Mouse (Mus musculus) ES-Bruce4 (cell line): ENCODE measurements around the gene Mknk1. TPM values are rescaled to one million over a fixed set of nuclear protein-coding genes. Genes with fewer than 3 reads are reported as not detected.

Experiments used
- H3K27ac ChIP-seq: 2 replicates; pipeline ENCODE4 v1.5.1; 2012; ENCODE audit warnings: low read length, inconsistent platforms; ENCODE audit not compliant: insufficient read depth
- H3K27me3 ChIP-seq: 2 replicates; pipeline ENCODE4 v1.6.1; 2012; ENCODE audit warnings: mild to moderate bottlenecking, low read length, inconsistent platforms; ENCODE audit not compliant: control insufficient read depth, poor library complexity, insufficient read depth, severe bottlenecking
- H3K36me3 ChIP-seq: 2 replicates; pipeline ENCODE4 v1.6.1; 2012; ENCODE audit warnings: inconsistent platforms, mild to moderate bottlenecking, low read length, moderate library complexity; ENCODE audit not compliant: control insufficient read depth, poor library complexity, insufficient read depth, severe bottlenecking
- H3K4me1 ChIP-seq: one replicate; pipeline ENCODE4 v1.8.1; 2011; ENCODE audit warnings: low read length; ENCODE audit not compliant: control insufficient read depth, insufficient read depth
- H3K4me3 ChIP-seq: 2 replicates; pipeline ENCODE4 v1.5.1; 2011; ENCODE audit warnings: low read depth, mild to moderate bottlenecking, low read length
- H3K9ac ChIP-seq: 2 replicates; pipeline ENCODE4 v1.6.1; 2012; ENCODE audit warnings: low read depth, mild to moderate bottlenecking, inconsistent platforms; ENCODE audit not compliant: poor library complexity, severe bottlenecking
- H3K9me3 ChIP-seq: replicated peaks from 2 replicates; pipeline ENCODE4 v1.6.1; 2012; ENCODE audit warnings: mild to moderate bottlenecking, low read length, inconsistent platforms; ENCODE audit not compliant: control insufficient read depth, poor library complexity, insufficient read depth, severe bottlenecking
- CTCF ChIP-seq: IDR thresholded peaks from one replicate; pipeline ENCODE4 v1.8.1; 2011; ENCODE audit warnings: low read depth, low read length
- EP300 ChIP-seq: IDR thresholded peaks from 2 replicates; pipeline ENCODE4 v1.6.1; 2011; ENCODE audit warnings: low read depth, low read length; ENCODE audit not compliant: insufficient read depth
- POLR2A ChIP-seq: IDR thresholded peaks from one replicate; pipeline ENCODE4 v1.8.1; 2011; ENCODE audit warnings: low read length; ENCODE audit not compliant: insufficient read depth
- polyA plus RNA-seq: library from polyadenylated mRNA; stranded (reverse); fragments of >200 nt; gene quantifications from 2 replicates; pipeline ENCODE4 v1.2.4, GENCODE M21; 2011; ENCODE audit warnings: low read depth; ENCODE audit not compliant: missing spikeins, insufficient read depth, insufficient read length

Gene Mknk1
- polyA plus RNA-seq, 1 experiment = 22.8 TPM

- Histone ChIP-seq H3K4me3 (peak overlapping the region; percentile 63), H3K4me1 (no peaks in the 10 kb centered on the region), H3K9me3 (no peaks in the 10 kb centered on the region), H3K27me3 (no peaks in the 10 kb centered on the region), H3K9ac (peak overlapping the region; percentile 36), H3K27ac (no peak overlapping the region), H3K36me3 (no peaks in the 10 kb centered on the region)
- TF ChIP-seq CTCF = peak; percentile 53
- no peak for TF ChIP-seq EP300
Measured at GRCm38 (mm10) chr4:115897901-115898631, 59.1 kb downstream of the Mknk1 start.

GRCm38 (mm10) chr4:115902816-115903215 is 63.8 kb downstream of the Mknk1 start:
- TF ChIP-seq CTCF (peak; percentile 51), EP300 (no peak)
- Histone ChIP-seq H3K4me3 (no peak overlapping the region), H3K27me3 (no peaks in the 10 kb centered on the region; the same call in 1 of the 2 replicates), H3K4me1 (no peaks in the 10 kb centered on the region), H3K36me3 (no peaks in the 10 kb centered on the region), H3K9ac (no peak overlapping the region), H3K9me3 (no peaks in the 10 kb centered on the region), H3K27ac (no peak overlapping the region)

- Histone ChIP-seq H3K27me3 (no peaks in the 10 kb centered on the region; the same call in 1 of the 2 replicates), H3K4me3 (no peak overlapping the region), H3K4me1 (no peaks in the 10 kb centered on the region), H3K9me3 (no peaks in the 10 kb centered on the region), H3K27ac (no peak overlapping the region), H3K9ac (no peak overlapping the region), H3K36me3 (no peaks in the 10 kb centered on the region)
- TF ChIP-seq EP300 (no peak), CTCF (no peak), POLR2A (no peak)
Measured at GRCm38 (mm10) chr4:115904375-115904774, 65.4 kb downstream of the Mknk1 start.

GRCm38 (mm10) chr4:115905701-115906100 is 66.7 kb downstream of the Mknk1 start:
- H3K4me3 ChIP-seq = no peak overlapping the region
- TF ChIP-seq POLR2A = no peak
- no peak for TF ChIP-seq EP300
- no peak for TF ChIP-seq CTCF
- H3K9me3 ChIP-seq = no peaks in the 10 kb centered on the region
- no peaks in the 10 kb centered on the region; the same call in 1 of the 2 replicates for H3K27me3 ChIP-seq
- no peaks in the 10 kb centered on the region for H3K36me3 ChIP-seq
- H3K27ac ChIP-seq = no peak overlapping the region
- H3K9ac ChIP-seq = no peak overlapping the region
- H3K4me1 ChIP-seq = no peaks in the 10 kb centered on the region

- Histone ChIP-seq H3K27ac (no peak overlapping the region), H3K9me3 (no peaks in the 10 kb centered on the region), H3K9ac (no peak overlapping the region), H3K4me1 (no peaks in the 10 kb centered on the region), H3K36me3 (no peaks in the 10 kb centered on the region), H3K27me3 (no peaks in the 10 kb centered on the region; the same call in 1 of the 2 replicates), H3K4me3 (no peak overlapping the region)
- TF ChIP-seq CTCF (no peak), POLR2A (no peak), EP300 (no peak)
Measured at GRCm38 (mm10) chr4:115906791-115907190, 67.8 kb downstream of the Mknk1 start.

- no peak overlapping the region for H3K4me3 ChIP-seq
- no peaks in the 10 kb centered on the region for H3K36me3 ChIP-seq
- H3K27ac ChIP-seq = no peak overlapping the region
- H3K9ac ChIP-seq = no peak overlapping the region
- H3K9me3 ChIP-seq = no peaks in the 10 kb centered on the region
- TF ChIP-seq POLR2A = no peak
- TF ChIP-seq EP300 = no peak
- no peak for TF ChIP-seq CTCF
- no peaks in the 10 kb centered on the region; the same call in 1 of the 2 replicates for H3K27me3 ChIP-seq
- H3K4me1 ChIP-seq = no peaks in the 10 kb centered on the region
Measured at GRCm38 (mm10) chr4:115907994-115908393, 69.0 kb downstream of the Mknk1 start.
